Mouse (Mus musculus): ENCODE results near the gene Plaur. TPM values are rescaled to one million over a fixed set of nuclear protein-coding genes. Genes with fewer than 3 reads are reported as not detected.

Gene Plaur
- 1 to 10 TPM; 2.0 to 3.0 TPM for total RNA-seq (2021)
- long read RNA-seq, experiment 1, transcript Plaur-201 (7 exons, 1,506 nt) = major isoform, 8 of 8 reads
- long read RNA-seq, experiment 1, partial matches to known transcripts = 0 of 8 reads
- long read RNA-seq, experiment 1, other reads (novel, unspliced or antisense) = 0 of 8 reads
- long read RNA-seq, experiment 2, partial matches to known transcripts = 0 of 3 reads
- long read RNA-seq, experiment 2, other reads (novel, unspliced or antisense) = 0 of 3 reads

GRCm38 (mm10) chr7:24462388-24463319 lies at the start of gene Plaur:
Gene Plaur, plus strand, starts transcription at chr7:24462484.
- no peak for DNase-seq

DNA sequence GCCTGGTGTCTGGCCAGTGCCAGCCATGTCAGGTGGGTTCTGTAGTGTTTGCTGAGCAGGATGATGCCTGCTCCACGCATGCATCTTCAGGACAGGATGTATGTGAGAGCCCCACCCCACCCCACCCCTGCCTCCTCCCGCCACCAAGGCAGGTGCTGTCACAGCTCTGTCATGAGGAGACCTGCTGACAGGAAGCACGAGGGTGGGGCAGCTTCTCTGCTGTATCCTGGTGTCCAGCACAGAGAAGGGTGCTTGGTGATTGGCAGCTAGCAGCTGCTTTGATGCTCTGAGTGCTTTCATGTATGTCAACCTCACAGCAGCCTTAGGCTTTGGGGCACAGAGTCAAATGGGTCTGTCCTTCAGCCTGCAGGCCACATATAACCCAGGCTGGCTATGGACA lies 48.7 kb upstream of the Plaur start:
- no peak for DNase-seq

DNA sequence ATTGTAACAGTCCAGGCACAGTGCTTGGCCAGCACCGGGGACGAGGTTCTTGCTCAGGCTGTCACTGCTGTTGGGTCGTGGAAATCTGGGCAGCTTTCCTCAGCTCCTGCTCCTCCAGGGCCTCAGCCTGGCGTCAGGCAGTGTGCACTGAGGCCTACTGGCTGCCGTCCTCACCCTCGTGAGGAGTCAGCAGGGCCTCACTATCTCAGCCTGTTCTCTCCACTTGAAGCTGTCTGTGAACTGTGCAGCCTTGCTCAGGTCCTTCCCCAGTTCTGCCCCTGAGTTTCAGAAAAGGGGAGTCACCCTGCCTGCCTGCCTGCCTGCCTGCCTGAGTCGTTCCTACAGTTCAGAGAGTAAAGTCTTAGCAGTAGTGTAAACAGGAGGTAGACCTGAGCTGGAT lies 47.0 kb upstream of the Plaur start:
- DNase-seq = no peak

DNA sequence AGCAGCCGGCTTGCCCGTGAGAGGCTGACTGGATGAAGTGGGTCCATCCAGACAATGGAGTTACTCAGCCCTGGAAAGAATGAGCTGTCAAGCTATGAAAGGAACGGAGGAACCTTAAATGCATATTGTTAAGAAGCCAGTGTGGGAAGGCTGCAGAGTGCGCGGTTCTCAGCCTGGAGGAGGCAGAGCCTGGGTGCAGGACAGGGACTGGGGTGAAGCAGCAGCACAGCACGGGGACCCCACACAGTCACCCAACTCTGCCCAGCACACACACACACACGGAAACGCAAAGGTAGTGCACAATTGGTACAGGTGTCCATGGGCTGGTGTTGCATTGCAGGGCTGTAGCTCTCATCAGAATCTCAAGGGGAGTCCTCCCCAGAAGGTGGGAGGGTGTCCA lies 42.7 kb upstream of the Plaur start:
- DNase-seq = no peak

DNA sequence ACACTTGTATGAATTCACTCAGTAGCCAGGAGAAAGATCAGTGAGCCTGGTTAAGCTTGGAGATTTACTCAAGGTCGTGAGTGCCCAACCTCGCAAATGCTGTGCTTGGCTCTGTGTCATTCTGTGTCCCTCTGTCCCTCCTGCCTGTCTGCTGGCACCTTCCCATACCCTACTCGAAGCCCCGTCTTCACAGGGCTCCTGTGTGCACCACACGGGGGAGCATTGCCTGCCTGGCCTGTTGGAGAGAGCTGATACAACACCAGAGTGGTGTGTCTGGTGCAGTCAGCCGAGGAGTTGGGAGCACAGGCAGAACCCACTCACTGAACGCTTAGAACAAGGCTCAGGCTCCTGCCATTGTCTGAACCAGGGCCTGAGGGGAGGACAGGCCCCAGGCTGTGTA lies 40.6 kb upstream of the Plaur start:
- no peak for DNase-seq

- no peak for DNase-seq
Observed at GRCm38 (mm10) chr7:24422251-24422650, 40.0 kb upstream of the Plaur start.

GRCm38 (mm10) chr7:24423107-24423763 lies 39.0 kb upstream of the Plaur start:
- no peak for DNase-seq

DNA sequence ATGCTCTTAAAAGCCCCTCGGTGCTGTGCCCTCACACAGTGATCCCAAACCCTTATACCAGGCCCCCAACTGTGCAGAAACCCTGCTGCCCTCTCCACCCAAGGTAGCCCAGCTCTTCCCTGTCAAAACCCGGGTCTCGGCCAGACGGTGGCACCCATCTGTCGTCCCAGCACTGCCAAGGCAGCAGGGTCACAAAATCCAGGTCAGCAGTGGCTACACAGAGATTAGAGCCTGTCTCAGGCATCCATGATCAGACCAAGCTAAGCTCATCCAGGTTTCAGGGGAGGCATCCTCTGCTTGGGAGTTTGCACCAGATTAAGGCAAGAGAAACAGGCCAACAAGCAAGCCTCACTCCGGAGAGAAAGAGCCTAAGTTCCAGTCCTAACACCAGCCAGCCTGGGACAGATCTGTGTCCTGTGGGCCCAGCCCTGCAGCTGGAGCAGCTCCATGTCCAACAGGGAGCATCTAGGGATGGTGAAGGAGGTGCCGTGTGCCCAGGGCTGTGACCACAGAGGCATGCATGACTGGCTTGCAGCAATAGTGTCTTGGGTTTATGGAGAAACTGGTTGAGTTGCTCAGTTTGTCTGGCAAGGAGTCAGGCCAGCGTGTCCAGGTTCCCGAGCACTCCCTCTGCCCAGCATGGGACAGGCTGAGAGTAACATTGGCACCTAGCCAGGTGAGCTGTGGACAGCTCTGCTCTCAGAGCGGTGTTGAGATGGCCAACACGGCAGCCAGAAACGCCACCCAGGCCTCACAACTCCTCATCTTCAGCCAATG lies 38.1 kb upstream of the Plaur start:
- DNase-seq = peak; percentile 45

GRCm38 (mm10) chr7:24425919-24426318 lies 36.4 kb upstream of the Plaur start:
- no peak for DNase-seq

- no peak for DNase-seq
Observed at GRCm38 (mm10) chr7:24427168-24427567, 35.1 kb upstream of the Plaur start.

GRCm38 (mm10) chr7:24428725-24429124 lies 33.6 kb upstream of the Plaur start:
- DNase-seq = no peak

GRCm38 (mm10) chr7:24429413-24430112 lies 32.7 kb upstream of the Plaur start:
- DNase-seq = peak; percentile 39

- DNase-seq = no peak
Observed at GRCm38 (mm10) chr7:24430551-24431345, 31.5 kb upstream of the Plaur start.

DNA sequence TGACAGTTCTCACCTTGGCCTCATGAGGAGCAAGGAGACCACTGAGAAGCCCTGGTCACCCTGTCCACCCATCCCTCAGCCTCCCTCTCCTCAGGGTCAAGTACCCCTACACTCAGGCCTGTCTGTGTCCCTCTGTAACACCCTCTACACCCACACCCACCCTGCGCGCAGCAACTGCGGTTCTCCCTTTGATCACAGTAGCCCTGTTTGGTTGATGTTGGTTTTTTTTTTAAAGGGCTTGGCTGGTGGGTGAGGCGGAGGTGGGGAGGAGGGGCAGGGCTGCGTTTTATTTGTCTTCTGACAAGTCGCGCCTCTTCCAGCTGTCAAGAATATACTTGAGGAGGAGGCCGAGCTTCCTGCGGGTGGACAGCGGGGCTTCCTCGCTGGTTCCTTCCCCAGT lies 30.6 kb upstream of the Plaur start:
- no peak for DNase-seq

GRCm38 (mm10) chr7:24435305-24435704 lies 27.0 kb upstream of the Plaur start:
- no peak for DNase-seq

GRCm38 (mm10) chr7:24437981-24438380 lies 24.3 kb upstream of the Plaur start:
- peak; percentile 59 for DNase-seq

- DNase-seq = no peak
Observed at GRCm38 (mm10) chr7:24439191-24439590, 23.1 kb upstream of the Plaur start.

GRCm38 (mm10) chr7:24439891-24440290 lies 22.4 kb upstream of the Plaur start:
- no peak for DNase-seq

GRCm38 (mm10) chr7:24441785-24442184 lies 20.5 kb upstream of the Plaur start:
- peak; percentile 61 for DNase-seq

GRCm38 (mm10) chr7:24442313-24442712 lies 20.0 kb upstream of the Plaur start:
- no peak for DNase-seq

Measured in gastrocnemius, postnatal 10 days (tissue).